Mouse (Mus musculus) E14TG2a.4 (cell line): Measurements from ENCODE around the gene Mtcl1.

Source experiments
- H3K27me3 ChIP-seq: 2 replicates; pipeline ENCODE4 v1.6.1; 2014; ENCODE audit warnings: low read length, control low read depth; ENCODE audit not compliant: insufficient read depth
- H3K36me3 ChIP-seq: 2 replicates; pipeline ENCODE4 v1.6.1; 2014; ENCODE audit warnings: low read length, control low read depth; ENCODE audit not compliant: insufficient read depth
- H3K4me1 ChIP-seq: replicated peaks from 2 replicates; pipeline ENCODE4 v1.6.1; 2014; ENCODE audit warnings: low read depth, low read length, control low read depth
- H3K4me3 ChIP-seq: replicated peaks from 2 replicates; pipeline ENCODE4 v1.5.1; 2014; ENCODE audit warnings: mild to moderate bottlenecking, low read length
- H3K9me3 ChIP-seq: 2 replicates; pipeline ENCODE4 v1.6.1; 2014; ENCODE audit warnings: low read length, control low read depth
- CTCF ChIP-seq: conservative IDR thresholded peaks from 2 replicates; pipeline ENCODE4 v1.5.1; 2014; ENCODE audit warnings: low read length
- NANOG ChIP-seq: IDR thresholded peaks from 2 replicates; pipeline ENCODE4 v1.6.1; 2014; ENCODE audit warnings: borderline replicate concordance, low read length, mixed read lengths
- POU5F1 ChIP-seq: IDR thresholded peaks from 2 replicates; pipeline ENCODE4 v1.6.1; 2014; ENCODE audit warnings: low read length, borderline replicate concordance

Gene Mtcl1

DNA sequence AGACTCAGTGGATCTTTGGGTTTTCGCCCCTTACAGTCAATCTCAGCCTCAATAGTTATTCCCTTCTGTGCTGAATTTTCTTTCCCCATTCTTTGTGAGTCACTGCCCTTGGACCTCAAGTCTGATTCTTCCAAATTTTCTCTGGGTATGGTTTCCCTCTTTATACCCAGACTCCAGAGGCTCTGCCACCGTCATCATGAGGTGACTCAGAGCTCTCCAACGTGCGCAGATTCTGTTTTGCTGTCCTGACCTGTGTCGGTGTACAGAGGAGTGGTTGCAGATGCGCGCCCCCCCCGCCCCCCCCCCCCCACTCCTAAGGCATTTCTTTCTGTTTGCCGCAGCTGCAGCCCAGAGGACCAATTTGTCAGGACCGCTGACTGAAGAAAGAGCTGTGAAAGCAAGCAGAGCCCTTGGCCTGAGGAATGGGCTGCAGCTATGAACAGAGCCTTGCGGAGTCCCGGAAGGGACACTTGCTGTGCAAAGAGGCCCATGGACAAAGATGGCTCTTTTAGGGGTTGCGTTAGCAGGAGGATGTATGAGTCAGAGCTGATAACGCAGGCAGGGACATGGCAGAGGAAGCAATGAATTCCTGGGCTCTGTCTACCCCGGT lies 126.8 kb downstream of the Mtcl1 start:
- Histone ChIP-seq H3K36me3 (no peaks in the 10 kb centered on the region), H3K9me3 (peaks cover 8% of the 10 kb centered on the region; the same call in 1 of the 2 replicates), H3K27me3 (no peaks in the 10 kb centered on the region), H3K4me1 (peaks cover 54% of the 10 kb centered on the region), H3K4me3 (0 out of 2 replicates have a peak overlapping the region, but pooled peaks have one; percentile 17)
- TF ChIP-seq NANOG (no peak), CTCF (no peak), POU5F1 (no peak)

DNA sequence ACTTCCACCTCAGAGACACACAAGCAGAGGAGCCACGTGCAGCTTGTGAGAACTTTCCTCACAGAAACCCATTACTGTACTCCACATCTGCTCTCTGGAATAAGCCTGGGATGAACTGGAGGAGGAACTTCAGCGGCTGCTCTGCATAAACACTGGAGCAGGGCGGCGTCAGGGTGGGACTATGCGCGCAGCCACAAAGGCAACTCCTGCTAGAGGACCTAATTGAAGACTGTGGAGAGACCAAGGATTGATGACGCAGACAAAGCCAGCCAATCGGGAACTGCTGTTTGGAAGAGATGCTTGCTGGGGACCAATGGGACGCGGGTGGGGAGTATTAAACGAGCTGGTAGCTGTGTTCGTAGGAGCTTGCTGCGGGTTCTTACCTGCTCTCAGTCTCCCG lies 127.6 kb downstream of the Mtcl1 start:
- TF ChIP-seq POU5F1, result no peak

DNA sequence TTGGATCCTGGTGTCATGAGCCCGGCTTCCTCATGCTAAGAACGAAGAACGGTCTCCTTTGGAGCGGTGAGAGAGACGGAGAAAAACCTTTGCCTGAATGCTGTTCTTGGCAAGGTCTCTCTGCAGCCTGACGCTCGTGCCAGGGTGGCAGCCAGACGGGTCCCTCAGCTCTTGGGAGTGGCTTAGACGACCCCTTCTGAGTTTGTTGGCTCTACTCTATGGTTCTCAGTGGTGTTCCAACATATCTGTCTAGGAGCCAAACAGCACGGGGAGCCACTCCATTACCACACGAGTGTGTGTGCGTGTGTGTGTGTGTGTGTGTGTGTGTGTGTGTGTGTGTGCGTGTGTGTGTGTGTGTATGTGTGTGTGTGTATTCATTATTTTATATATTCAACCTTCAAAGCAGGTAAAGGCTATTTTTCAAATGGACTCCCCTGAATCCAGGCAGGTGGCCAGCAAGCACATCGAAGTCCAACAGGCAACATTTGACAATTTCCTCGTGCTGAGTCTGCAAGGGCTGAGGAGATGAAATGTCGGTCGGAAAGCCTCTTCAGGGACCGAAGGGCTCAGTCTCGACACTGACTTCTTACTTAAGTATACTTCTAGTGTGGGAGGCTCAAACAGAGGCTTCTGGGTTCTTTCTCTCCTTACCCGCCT lies 128.7 kb downstream of the Mtcl1 start:
- Histone ChIP-seq H3K27me3 (no peaks in the 10 kb centered on the region), H3K4me1 (peaks cover 66% of the 10 kb centered on the region), H3K36me3 (no peaks in the 10 kb centered on the region), H3K4me3 (no peak overlapping the region), H3K9me3 (no peaks in the 10 kb centered on the region)
- TF ChIP-seq NANOG, result no peak
- no peak for TF ChIP-seq CTCF
- no peak for TF ChIP-seq POU5F1

More for the DNA sequence above, 127.6 kb downstream of the Mtcl1 start:
- H3K4me1 ChIP-seq, result peaks cover 60% of the 10 kb centered on the region
- peaks cover 8% of the 10 kb centered on the region; the same call in 1 of the 2 replicates for H3K9me3 ChIP-seq
- H3K36me3 ChIP-seq, result no peaks in the 10 kb centered on the region
- no peak overlapping the region; the same call in 1 of the 2 replicates for H3K4me3 ChIP-seq
- no peaks in the 10 kb centered on the region for H3K27me3 ChIP-seq

DNA sequence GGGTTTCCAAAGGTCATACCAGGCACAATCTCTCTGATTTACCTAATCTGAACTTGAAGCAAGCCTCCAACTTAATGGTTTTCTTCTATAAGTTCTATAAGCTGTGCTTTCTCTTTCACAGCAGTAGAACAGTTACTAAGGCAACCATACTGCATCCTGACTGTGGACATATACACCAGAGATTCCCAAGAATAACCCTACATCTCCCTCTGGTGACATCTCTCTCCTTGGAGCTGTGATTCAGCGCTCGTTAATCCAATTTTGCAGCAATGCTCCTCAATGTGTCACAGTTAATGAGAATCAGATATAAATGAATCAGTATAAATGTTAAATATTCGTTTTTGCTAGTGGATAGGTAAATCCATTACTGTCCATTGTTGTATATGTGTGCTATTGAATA lies 131.5 kb downstream of the Mtcl1 start:
- no peaks in the 10 kb centered on the region for H3K36me3 ChIP-seq
- TF ChIP-seq POU5F1 (no peak), NANOG (no peak), CTCF (no peak)
- no peaks in the 10 kb centered on the region for H3K27me3 ChIP-seq
- H3K4me1 ChIP-seq, result peaks cover 77% of the 10 kb centered on the region
- H3K4me3 ChIP-seq, result peak overlapping the region; percentile 61
- H3K9me3 ChIP-seq, result no peaks in the 10 kb centered on the region

DNA sequence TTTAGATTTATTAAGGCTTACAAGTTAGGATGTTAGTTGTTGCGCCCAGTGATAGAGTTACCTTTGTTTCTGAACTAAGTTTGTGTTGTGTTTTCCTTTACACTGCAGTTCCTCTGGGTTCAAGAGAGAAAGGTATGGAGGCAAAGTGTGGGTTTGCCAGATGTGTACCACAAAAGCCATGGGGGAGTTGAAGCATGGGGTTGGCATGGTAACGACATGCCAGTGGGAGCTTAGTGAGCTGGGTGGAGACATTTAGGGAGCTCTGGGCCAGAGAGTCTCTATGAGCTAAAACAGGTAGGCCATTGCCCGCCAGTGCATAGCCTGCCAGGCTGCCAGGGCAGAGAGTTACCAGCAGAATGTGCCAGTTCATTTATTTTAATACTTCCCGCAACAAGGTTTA lies 132.0 kb downstream of the Mtcl1 start:
- TF ChIP-seq CTCF (no peak), POU5F1 (no peak), NANOG (no peak)
- Histone ChIP-seq H3K4me3 (peak overlapping the region; percentile 61), H3K9me3 (no peaks in the 10 kb centered on the region), H3K36me3 (no peaks in the 10 kb centered on the region), H3K4me1 (peaks cover 77% of the 10 kb centered on the region), H3K27me3 (no peaks in the 10 kb centered on the region)

DNA sequence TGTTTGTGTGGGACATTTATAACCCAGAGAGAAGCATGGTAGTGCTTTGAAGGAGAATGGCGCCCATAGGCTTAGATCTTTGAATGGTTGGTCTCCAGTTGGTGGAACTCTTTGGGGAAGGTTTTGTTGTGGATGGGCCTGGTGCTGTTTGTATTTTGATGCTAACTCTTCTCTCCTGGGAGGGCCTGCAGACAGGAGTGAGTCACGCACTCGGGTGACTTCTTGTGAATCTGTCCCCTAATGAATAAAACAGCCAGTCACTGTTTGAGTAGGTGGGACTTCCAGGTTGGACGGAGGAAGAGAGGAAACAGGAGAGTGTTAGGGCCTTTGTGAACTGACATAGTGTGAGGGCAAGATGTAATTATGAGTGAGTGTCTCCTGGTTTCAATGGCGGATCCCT lies 132.4 kb downstream of the Mtcl1 start:
- Histone ChIP-seq H3K36me3 (no peaks in the 10 kb centered on the region), H3K27me3 (no peaks in the 10 kb centered on the region), H3K4me3 (peak overlapping the region; percentile 61), H3K9me3 (no peaks in the 10 kb centered on the region), H3K4me1 (peaks cover 74% of the 10 kb centered on the region)
- TF ChIP-seq POU5F1 (no peak), NANOG (peak; percentile 10; the same call in 1 of the 2 replicates), CTCF (no peak)

DNA sequence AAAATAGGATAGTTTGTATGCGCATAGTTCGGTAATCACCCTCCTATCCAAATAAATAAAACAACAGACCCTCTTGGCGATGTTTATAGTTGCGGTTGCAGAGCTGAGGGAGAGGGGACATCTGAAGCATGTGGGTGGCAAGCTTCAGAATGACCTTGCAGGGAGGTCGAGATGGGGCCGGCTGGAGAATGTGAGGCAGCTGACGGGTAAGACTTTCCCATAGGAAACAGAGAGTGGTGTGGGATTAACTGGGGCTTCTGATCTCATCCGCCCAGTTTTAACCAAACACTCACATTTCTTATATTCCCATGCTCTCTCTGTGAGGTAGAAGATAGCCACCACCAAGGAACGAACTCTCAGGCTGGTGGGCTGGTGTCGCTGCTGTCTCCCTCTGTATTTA lies 134.1 kb downstream of the Mtcl1 start:
- Histone ChIP-seq H3K36me3 (no peaks in the 10 kb centered on the region), H3K4me3 (peak overlapping the region; percentile 53), H3K9me3 (no peaks in the 10 kb centered on the region), H3K4me1 (peaks cover 73% of the 10 kb centered on the region), H3K27me3 (no peaks in the 10 kb centered on the region)
- TF ChIP-seq NANOG (no peak), CTCF (no peak), POU5F1 (no peak)

DNA sequence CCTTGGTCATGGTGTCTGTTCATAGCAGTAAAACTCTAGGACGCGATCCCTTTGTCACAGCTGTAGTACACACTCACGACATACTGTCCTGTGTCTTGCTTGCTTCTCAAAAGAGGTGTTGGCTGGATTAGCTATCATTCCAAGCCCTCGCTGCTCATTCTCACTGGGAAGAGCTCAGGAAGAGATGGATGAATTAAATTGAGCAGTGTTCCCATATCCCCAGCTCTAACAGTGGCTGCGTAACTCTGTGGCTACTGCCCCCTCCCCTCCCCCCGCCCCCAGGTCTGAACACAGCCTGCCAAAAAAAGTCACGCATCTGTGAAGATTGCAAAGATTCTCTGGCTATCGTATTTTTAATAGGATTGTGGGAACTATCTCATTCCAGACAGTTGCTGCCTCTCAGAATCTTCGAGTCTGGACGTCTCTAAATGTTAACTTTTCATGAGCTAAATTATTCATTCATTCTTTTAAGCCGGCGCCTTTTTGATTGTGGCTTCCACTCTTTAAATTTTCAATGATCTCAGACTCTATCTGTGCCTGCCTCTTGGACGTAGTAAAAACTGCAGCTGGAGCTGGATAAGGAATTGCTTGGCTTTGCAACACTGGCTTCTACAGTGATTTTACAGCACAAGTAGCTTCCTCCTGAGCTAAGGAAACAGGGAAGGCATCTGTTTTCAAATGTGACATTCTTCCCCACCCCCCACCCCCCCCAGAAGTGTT lies 134.8 kb downstream of the Mtcl1 start:
- no peak for TF ChIP-seq CTCF
- TF ChIP-seq POU5F1, result no peak
- TF ChIP-seq NANOG, result no peak
- Histone ChIP-seq H3K4me1 (peaks cover 69% of the 10 kb centered on the region), H3K4me3 (peak overlapping the region; percentile 53), H3K27me3 (no peaks in the 10 kb centered on the region), H3K9me3 (no peaks in the 10 kb centered on the region), H3K36me3 (no peaks in the 10 kb centered on the region)
